Mouse (Mus musculus) heart, embryonic 13.5 days (tissue): ENCODE measurements around the gene Trp63. TPM values are rescaled to one million over a fixed set of nuclear protein-coding genes. Genes with fewer than 3 reads are reported as not detected.

ENCODE experiments used
- ATAC-seq: fragments of 200-750 bp; cut with Nextera tagmentation; 2 replicates; pipeline ENCODE4 v1.8.0; 2017; ENCODE audit warnings: moderate TSS enrichment; ENCODE audit not compliant: insufficient number of reproducible peaks, low FRiP score, low TSS enrichment; ENCODE audit errors: extremely low read depth
- H3K27ac ChIP-seq: fragments of 300-500 bp; sonication (generic); replicated peaks from 2 replicates; pipeline ENCODE4 v1.5.1; 2015; ENCODE audit warnings: moderate library complexity, mild to moderate bottlenecking, inconsistent platforms
- H3K27me3 ChIP-seq: fragments of 300-500 bp; sonication (generic); replicated peaks from 2 replicates; pipeline ENCODE4 v1.6.1; 2015; ENCODE audit warnings: mild to moderate bottlenecking, inconsistent platforms
- H3K36me3 ChIP-seq: fragments of 300-500 bp; sonication (generic); 2 replicates; pipeline ENCODE4 v1.6.1; 2015; ENCODE audit warnings: mild to moderate bottlenecking, inconsistent platforms
- H3K4me1 ChIP-seq: fragments of 300-500 bp; sonication (generic); 2 replicates; pipeline ENCODE4 v1.6.1; 2015; ENCODE audit warnings: inconsistent platforms
- H3K4me2 ChIP-seq: fragments of 300-500 bp; sonication (generic); 2 replicates; pipeline ENCODE4 v1.6.1; 2015; ENCODE audit warnings: inconsistent platforms, mild to moderate bottlenecking, moderate library complexity
- H3K4me3 ChIP-seq: fragments of 300-500 bp; sonication (generic); 2 replicates; pipeline ENCODE4 v1.5.1; 2015; ENCODE audit warnings: moderate library complexity, mild to moderate bottlenecking, inconsistent platforms
- H3K9ac ChIP-seq: fragments of 300-500 bp; sonication (generic); 2 replicates; pipeline ENCODE4 v1.6.1; 2015; ENCODE audit warnings: inconsistent platforms, mild to moderate bottlenecking, moderate library complexity
- H3K9me3 ChIP-seq: fragments of 300-500 bp; sonication (generic); 2 replicates; pipeline ENCODE4 v1.6.1; 2016; ENCODE audit warnings: inconsistent platforms
- WGBS: fragments of 180-500 bp; shearing (Covaris S2); methylation state at CpG from one replicate; pipeline ENCODE4 v1.1.7; 2015; ENCODE audit warnings: mixed read lengths; 5-methylcytosine and 5-hydroxymethylcytosine counted together
- polyA plus RNA-seq: library from polyadenylated mRNA; unstranded; fragments of >200 nt; fragmentation: Nextera tagmentation; extraction: Ambion mirVana; gene quantifications from 2 replicates; pipeline ENCODE4 v1.2.1, GENCODE M21; 2015

Gene Trp63
- polyA plus RNA-seq, 1 experiment from 2014 or later = 0.78 TPM

DNA sequence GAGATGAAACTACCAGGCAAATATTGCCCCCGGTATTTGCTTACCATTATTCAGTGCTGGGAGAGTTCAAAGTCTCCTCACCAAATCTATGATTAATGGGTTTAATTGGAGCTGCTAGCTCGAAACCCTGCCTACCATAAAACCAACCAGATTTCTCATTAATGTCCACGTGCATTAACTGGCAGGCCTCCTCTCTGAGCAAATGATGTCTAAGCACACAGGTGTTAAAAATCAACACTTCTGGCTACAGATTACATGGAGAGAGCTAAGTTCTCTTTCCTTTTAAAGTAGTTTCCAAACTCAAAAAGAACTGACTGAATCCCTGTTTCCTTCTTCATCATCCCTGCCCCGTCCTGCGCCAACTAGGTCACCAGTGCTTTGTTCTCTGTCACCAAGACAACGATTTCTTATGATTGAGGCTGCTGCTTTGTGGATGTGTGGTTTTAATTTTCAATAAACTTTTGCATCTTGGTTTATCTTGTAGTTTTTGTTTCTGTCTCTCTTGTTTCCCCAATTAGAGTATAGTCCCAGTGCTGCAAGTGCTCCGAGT lies 193.9 kb downstream of the Trp63 start:
- H3K4me3 ChIP-seq = no peak overlapping the region
- H3K27me3 ChIP-seq = no peaks in the 10 kb centered on the region
- no peaks in the 10 kb centered on the region for H3K9me3 ChIP-seq
- no peak overlapping the region for H3K4me2 ChIP-seq
- 76% methylated on average over 7 of the region's 7 CpGs for WGBS
- no peaks in the 10 kb centered on the region for H3K36me3 ChIP-seq
- no peak for ATAC-seq
- no peak overlapping the region for H3K27ac ChIP-seq
- H3K4me1 ChIP-seq = no peaks in the 10 kb centered on the region
- no peak overlapping the region for H3K9ac ChIP-seq

DNA sequence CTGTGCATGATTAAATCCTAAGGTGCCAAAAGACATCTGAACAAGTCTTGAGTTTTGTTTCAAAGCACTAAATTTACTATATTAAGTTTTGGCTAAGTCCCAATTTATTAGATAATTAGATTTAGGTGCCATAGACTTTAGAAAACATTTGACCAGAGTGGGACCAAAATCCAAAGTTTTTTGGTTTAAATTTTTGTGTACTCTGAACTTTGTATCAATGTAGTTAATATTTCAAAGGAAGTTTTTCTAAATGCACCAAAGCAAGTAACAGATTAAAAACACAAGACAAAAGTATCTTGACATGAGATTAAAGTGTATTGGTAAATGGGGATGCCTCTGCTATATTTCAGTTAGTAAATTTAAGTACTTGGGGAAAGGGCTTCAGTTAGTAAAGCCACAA lies 194.6 kb downstream of the Trp63 start:
- H3K4me1 ChIP-seq = no peaks in the 10 kb centered on the region
- H3K9me3 ChIP-seq = no peaks in the 10 kb centered on the region
- no peak for ATAC-seq
- no peak overlapping the region for H3K4me3 ChIP-seq
- no peak overlapping the region for H3K9ac ChIP-seq
- no peak overlapping the region for H3K27ac ChIP-seq
- no peaks in the 10 kb centered on the region for H3K36me3 ChIP-seq
- H3K4me2 ChIP-seq = no peak overlapping the region
- no peaks in the 10 kb centered on the region for H3K27me3 ChIP-seq

DNA sequence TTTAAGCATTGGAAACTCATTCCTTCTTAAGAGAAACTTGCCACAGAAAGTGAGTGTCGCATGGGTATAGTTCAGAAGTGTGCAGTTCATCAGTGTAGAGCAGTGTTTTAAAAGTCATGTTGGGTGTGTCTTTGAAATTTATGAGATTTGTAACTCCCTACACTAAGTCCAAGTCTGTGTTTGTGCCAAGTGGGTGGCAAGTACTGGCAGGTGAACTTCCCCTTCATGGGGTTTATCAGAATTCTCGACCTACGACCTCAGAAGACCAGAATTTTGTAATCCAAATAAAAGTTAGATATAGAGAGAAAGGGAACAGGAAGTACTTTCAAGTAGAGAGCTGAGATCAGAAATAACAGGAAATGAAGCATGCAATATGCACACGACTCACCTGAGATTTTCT lies 215.5 kb downstream of the Trp63 start:
- Histone ChIP-seq H3K9me3 (no peaks in the 10 kb centered on the region), H3K9ac (no peak overlapping the region), H3K4me2 (no peak overlapping the region), H3K4me3 (no peak overlapping the region), H3K27me3 (no peaks in the 10 kb centered on the region), H3K27ac (no peak overlapping the region), H3K36me3 (no peaks in the 10 kb centered on the region), H3K4me1 (no peaks in the 10 kb centered on the region)
- 68% methylated on average over 4 of the region's 4 CpGs for WGBS
- no peak for ATAC-seq

DNA sequence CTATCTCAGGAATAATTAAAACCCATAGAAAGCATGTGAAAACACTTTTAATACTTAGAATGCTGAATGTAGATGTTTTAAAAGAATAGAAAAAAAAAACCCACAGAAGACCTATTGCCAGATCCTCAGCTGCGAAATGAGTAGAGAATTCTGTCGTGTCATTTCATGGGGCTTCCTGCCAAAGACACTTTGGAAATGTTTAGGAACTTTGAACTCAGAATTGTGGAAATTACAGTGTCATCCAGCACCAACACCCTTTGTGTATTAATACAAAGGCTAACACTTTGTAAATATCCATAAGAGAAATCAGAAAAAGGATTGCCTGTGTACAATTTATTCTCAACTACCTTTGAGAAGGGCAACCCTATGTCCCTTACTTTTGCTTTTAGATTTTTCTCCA lies 216.1 kb downstream of the Trp63 start:
- WGBS = 71% methylated on average over 2 of the region's 2 CpGs

DNA sequence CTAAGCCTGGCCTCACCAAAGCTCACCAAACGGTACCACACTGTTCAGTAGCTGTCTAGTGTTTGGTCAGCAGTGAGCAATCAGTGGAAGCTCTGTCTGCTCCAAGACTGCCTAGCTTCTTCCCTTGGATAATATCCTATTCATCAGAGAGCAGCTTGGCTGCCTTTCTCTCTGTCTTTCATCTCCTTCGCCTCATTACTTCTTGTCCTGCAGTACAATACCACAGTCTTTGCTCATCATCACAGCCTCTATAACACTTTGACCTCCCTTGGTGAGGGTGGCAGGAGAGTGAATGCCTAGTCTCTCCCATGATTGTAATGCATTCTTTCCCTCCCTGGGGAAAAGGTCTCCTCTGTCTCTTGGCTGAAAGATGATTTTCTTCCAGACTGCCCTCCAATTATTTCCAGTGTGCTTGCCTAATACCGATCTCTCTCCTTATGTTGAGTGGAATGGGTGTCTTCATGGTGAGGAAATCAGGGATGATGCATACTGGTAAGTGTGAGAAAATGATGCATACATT lies 216.9 kb downstream of the Trp63 start:
- H3K9ac ChIP-seq = no peak overlapping the region
- no peak overlapping the region for H3K27ac ChIP-seq
- no peaks in the 10 kb centered on the region for H3K36me3 ChIP-seq
- H3K4me3 ChIP-seq = no peak overlapping the region
- 70% methylated on average over 3 of the region's 3 CpGs for WGBS
- H3K27me3 ChIP-seq = no peaks in the 10 kb centered on the region
- no peak for ATAC-seq
- no peaks in the 10 kb centered on the region for H3K4me1 ChIP-seq
- H3K4me2 ChIP-seq = no peak overlapping the region
- H3K9me3 ChIP-seq = no peaks in the 10 kb centered on the region

More for the DNA sequence above, 216.1 kb downstream of the Trp63 start:
- Histone ChIP-seq H3K27me3 (no peaks in the 10 kb centered on the region), H3K4me3 (no peak overlapping the region), H3K27ac (no peak overlapping the region), H3K4me2 (no peak overlapping the region), H3K4me1 (no peaks in the 10 kb centered on the region), H3K9ac (no peak overlapping the region), H3K36me3 (no peaks in the 10 kb centered on the region), H3K9me3 (no peaks in the 10 kb centered on the region)
- ATAC-seq = no peak

DNA sequence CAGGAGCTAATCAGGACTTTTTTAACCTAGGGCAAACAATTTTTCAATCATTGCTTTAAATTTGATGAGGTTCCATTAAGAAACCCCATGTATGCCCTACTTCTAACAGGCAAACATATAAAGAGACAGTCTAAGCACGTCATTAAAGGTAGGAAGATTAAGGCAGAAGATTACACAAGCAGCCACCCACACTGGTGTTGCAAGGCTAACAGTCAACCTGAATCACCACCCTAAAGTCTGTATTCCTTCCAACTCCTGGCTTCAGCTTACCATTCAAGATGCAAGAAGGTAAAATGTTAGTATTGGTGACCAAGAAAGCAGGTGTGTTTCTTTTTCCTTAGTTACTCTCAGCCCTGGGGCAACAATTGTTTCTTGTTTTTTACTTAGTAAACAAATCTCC lies 228.6 kb downstream of the Trp63 start:
- ATAC-seq = no peak
- Histone ChIP-seq H3K4me1 (no peaks in the 10 kb centered on the region), H3K27ac (no peak overlapping the region), H3K9me3 (no peaks in the 10 kb centered on the region; the same call in 1 of the 2 replicates), H3K4me3 (no peak overlapping the region), H3K4me2 (no peak overlapping the region), H3K36me3 (no peaks in the 10 kb centered on the region), H3K9ac (no peak overlapping the region), H3K27me3 (no peaks in the 10 kb centered on the region)
- WGBS = 59% methylated on average over 1 of the region's 1 CpGs

DNA sequence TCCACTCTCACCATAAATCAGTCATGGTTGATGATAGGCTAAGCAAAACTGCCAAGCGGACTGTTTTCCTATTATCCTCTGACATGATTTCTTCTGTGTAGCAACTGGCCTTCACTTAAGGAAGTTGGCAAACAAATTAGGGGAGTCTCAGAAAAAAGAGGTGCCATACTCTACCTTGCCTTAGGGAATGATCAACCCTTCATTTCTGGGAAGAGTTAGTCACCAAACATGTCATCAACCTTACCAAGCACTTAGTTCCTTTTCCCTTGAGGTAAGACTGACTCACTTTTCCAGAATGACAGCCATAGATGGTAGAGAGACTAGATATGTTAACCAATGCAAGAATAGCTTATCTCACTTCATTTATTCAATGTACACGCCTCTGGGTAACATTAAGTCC lies 250.6 kb downstream of the Trp63 start:
- Histone ChIP-seq H3K4me2 (no peak overlapping the region), H3K4me3 (no peak overlapping the region), H3K9me3 (no peaks in the 10 kb centered on the region), H3K9ac (no peak overlapping the region), H3K4me1 (no peaks in the 10 kb centered on the region), H3K27me3 (no peaks in the 10 kb centered on the region), H3K36me3 (no peaks in the 10 kb centered on the region), H3K27ac (no peak overlapping the region)
- WGBS = 74% methylated on average over 2 of the region's 2 CpGs
- ATAC-seq = no peak
